Mouse (Mus musculus) T-cell, adult 66 days (primary cell): ENCODE results near the gene Lor. TPM values are rescaled to one million over a fixed set of nuclear protein-coding genes. Genes with fewer than 3 reads are reported as not detected.

Source experiments
- total RNA-seq, 2 experiments: library from RNA; stranded (reverse); gene quantifications; 3 replicates in 1 of 2; 4 replicates in 1 of 2; pipeline ENCODE4 v1.2.4; 2023

Lor gene
- total RNA-seq = not detected

DNA sequence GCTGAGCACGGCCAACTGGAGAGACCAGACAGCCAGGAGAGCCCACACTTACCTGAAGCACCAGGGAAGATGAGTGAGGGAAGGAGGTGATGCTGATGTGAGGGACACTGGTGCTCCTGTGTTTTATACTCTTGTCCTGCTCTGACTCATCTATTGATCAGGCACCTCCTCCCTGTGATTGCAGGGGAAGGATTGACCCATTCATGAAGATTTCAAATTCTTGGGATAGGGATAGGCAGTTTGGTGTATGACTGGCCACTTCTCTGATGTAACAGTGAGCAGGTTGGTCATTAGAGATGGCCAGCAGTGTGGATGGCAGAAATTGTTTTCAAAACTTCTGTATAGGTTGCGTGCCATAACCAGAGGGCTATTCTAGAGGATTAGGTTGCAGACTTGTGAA, at the start of gene Lor:
Gene Lor (minus strand): TSS at position 101 of the 400 bp plus-strand sequence.

DNA sequence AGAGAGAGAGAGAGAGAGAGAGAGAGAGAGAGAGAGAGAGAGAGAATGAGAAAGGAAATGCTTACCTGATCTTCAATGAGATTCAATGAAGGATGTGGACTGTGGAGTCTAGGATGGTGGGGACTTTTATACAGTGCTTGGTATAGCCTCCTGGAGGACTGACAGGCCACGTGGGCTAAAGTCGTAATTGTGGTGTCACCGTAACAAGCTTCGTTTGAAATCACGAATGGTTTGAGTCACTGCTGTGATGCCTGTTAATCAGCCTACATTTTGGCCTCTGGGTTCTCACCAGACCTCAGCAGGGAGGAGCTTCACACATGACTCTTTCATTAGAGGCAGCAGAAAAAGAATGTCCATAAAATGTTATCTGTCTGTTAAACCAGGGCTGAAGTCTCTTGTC, 40.9 kb upstream of the Lor start, which contains the start of gene Prr9:
Gene Prr9 (minus strand): TSS at position 101 of the 400 bp plus-strand sequence.

Other genes with a start within 250 kb of the Lor start
- gene Pglyrp3, start 68.6 kb downstream of the Lor start, total RNA-seq = not detected
- gene Prr9, start 40.8 kb upstream of the Lor start, total RNA-seq = not detected
- gene Lelp1, start 59.6 kb upstream of the Lor start, total RNA-seq = not detected
- not detected for gene Sprr2a1, start 132.7 kb upstream of the Lor start, total RNA-seq
- not detected for gene Sprr2a2, start 132.8 kb upstream of the Lor start, total RNA-seq
- gene Sprr2a3, start 202.3 kb upstream of the Lor start, total RNA-seq = not detected
- not detected for gene Sprr2b, start 233.5 kb upstream of the Lor start, total RNA-seq